23 mouse cellular contexts compared by ENCODE assay signal in genomic region chr11:19679041-19679440, GRCm38 (mm10).
DNase-seq lines count a peak whose midpoint lies in the region; ATAC-seq and TF ChIP-seq lines count a peak whose summit lies in the region.
"Had no signal": no experiment of that assay in that cellular context is flagged by ENCODE, and none has a peak within 500 bp of the region (broad histone marks: within the 10 kb centered on the region; RNA-seq: fewer than 3 reads in every experiment).

No protein-coding gene starts in this region.

- WGBS in forebrain, embryonic 14.5 days, result 26% methylated on average over 2 of the region's 2 CpGs
- 51% methylated on average over 2 of the region's 2 CpGs for WGBS in forebrain, embryonic 12.5 days
- 50% methylated on average over 2 of the region's 2 CpGs for whole genome bisulfite sequencing in hindbrain, embryonic 12.5 days
- 30% methylated on average over 2 of the region's 2 CpGs for WGBS in hindbrain, embryonic 14.5 days
- 27% methylated on average over 2 of the region's 2 CpGs for WGBS in midbrain, embryonic 15.5 days
- 89% methylated on average over 2 of the region's 2 CpGs for WGBS in midbrain, embryonic 10.5 days

- TF ChIP-seq CTCF in brain, embryonic 14.5 days (IDR thresholded peaks at IDR 0.05; ENCODE audit: borderline replicate concordance, extremely low read depth, insufficient read depth, insufficient read length), result no peak

- H3K36me3 ChIP-seq in forebrain, embryonic 14.5 days (ENCODE audit: control insufficient read depth, insufficient read depth, low read length), result no peaks in the 10 kb centered on the region
- H3K36me3 ChIP-seq in forebrain, embryonic 12.5 days (replicated peaks), result no peaks in the 10 kb centered on the region
- H3K36me3 ChIP-seq in hindbrain, embryonic 12.5 days, result no peaks in the 10 kb centered on the region
- H3K36me3 ChIP-seq in hindbrain, embryonic 14.5 days (replicated peaks; ENCODE audit: control insufficient read depth, insufficient read depth), result no peaks in the 10 kb centered on the region
- no peaks in the 10 kb centered on the region for H3K36me3 ChIP-seq in midbrain, embryonic 15.5 days (replicated peaks)
- H3K36me3 ChIP-seq in midbrain, embryonic 10.5 days, result no peaks in the 10 kb centered on the region
- H3K36me3 ChIP-seq: forebrain, embryonic 10.5 days; heart, embryonic 10.5 days; heart, embryonic 13.5 days; hindbrain, embryonic 13.5 days had no signal

- H3K9ac ChIP-seq in forebrain, embryonic 14.5 days (ENCODE audit: low read length), result no peak overlapping the region
- H3K9ac ChIP-seq in forebrain, embryonic 12.5 days, result no peak overlapping the region
- H3K9ac ChIP-seq in hindbrain, embryonic 12.5 days, result no peak overlapping the region
- H3K9ac ChIP-seq in hindbrain, embryonic 14.5 days, result no peak overlapping the region
- no peak overlapping the region for H3K9ac ChIP-seq in midbrain, embryonic 15.5 days
- H3K9ac ChIP-seq: heart, embryonic 13.5 days; hindbrain, embryonic 13.5 days had no signal

- no peaks in the 10 kb centered on the region for H3K4me1 ChIP-seq in forebrain, embryonic 14.5 days (ENCODE audit: control insufficient read depth, insufficient read depth, low read length)
- no peaks in the 10 kb centered on the region for H3K4me1 ChIP-seq in forebrain, embryonic 12.5 days
- H3K4me1 ChIP-seq in hindbrain, embryonic 12.5 days, result no peaks in the 10 kb centered on the region
- peaks cover 5% of the 10 kb centered on the region; the same call in 1 of the 2 replicates for H3K4me1 ChIP-seq in hindbrain, embryonic 14.5 days (replicated peaks; ENCODE audit: control insufficient read depth, insufficient read depth, low read length)
- H3K4me1 ChIP-seq in midbrain, embryonic 15.5 days, result peaks cover 2% of the 10 kb centered on the region; the same call in 1 of the 2 replicates
- no peaks in the 10 kb centered on the region for H3K4me1 ChIP-seq in midbrain, embryonic 10.5 days
- H3K4me1 ChIP-seq: forebrain, embryonic 10.5 days; heart, embryonic 10.5 days; heart, embryonic 13.5 days had no signal

- TF ChIP-seq POLR2A in brain, embryonic 14.5 days (IDR thresholded peaks at IDR 0.05; ENCODE audit: borderline replicate concordance, extremely low read depth, insufficient read depth, insufficient read length, poor library complexity, severe bottlenecking), result no peak

- H3K27ac ChIP-seq in forebrain, embryonic 14.5 days (ENCODE audit: low read depth, low read length), result no peak overlapping the region
- H3K27ac ChIP-seq in forebrain, embryonic 12.5 days, result no peak overlapping the region
- H3K27ac ChIP-seq in hindbrain, embryonic 12.5 days, result no peak overlapping the region
- H3K27ac ChIP-seq in hindbrain, embryonic 14.5 days, result no peak overlapping the region
- no peak overlapping the region for H3K27ac ChIP-seq in midbrain, embryonic 15.5 days
- H3K27ac ChIP-seq in midbrain, embryonic 10.5 days (replicated peaks), result no peak overlapping the region
- H3K27ac ChIP-seq: forebrain, embryonic 10.5 days; heart, adult 2 months; heart, embryonic 10.5 days; heart, embryonic 13.5 days; hindbrain, embryonic 13.5 days; hindbrain, postnatal 0 days had no signal

- no peak overlapping the region for H3K4me2 ChIP-seq in forebrain, embryonic 14.5 days (ENCODE audit: low read length)
- H3K4me2 ChIP-seq in forebrain, embryonic 12.5 days, result no peak overlapping the region
- no peak overlapping the region for H3K4me2 ChIP-seq in hindbrain, embryonic 12.5 days (replicated peaks)
- H3K4me2 ChIP-seq in hindbrain, embryonic 14.5 days (replicated peaks), result no peak overlapping the region
- no peak overlapping the region for H3K4me2 ChIP-seq in midbrain, embryonic 15.5 days
- H3K4me2 ChIP-seq: heart, embryonic 13.5 days; hindbrain, embryonic 13.5 days had no signal

- H3K4me3 ChIP-seq in forebrain, embryonic 14.5 days (ENCODE audit: low read depth, low read length), result no peak overlapping the region
- no peak overlapping the region for H3K4me3 ChIP-seq in forebrain, embryonic 12.5 days (replicated peaks)
- H3K4me3 ChIP-seq in hindbrain, embryonic 12.5 days, result no peak overlapping the region
- no peak overlapping the region for H3K4me3 ChIP-seq in hindbrain, embryonic 14.5 days (replicated peaks; ENCODE audit: low read length)
- no peak overlapping the region for H3K4me3 ChIP-seq in midbrain, embryonic 15.5 days
- no peak overlapping the region for H3K4me3 ChIP-seq in midbrain, embryonic 10.5 days
- H3K4me3 ChIP-seq: forebrain, embryonic 10.5 days; heart, adult 2 months; heart, embryonic 10.5 days; heart, embryonic 13.5 days; hindbrain, embryonic 13.5 days had no signal

- peak; percentile 25 for DNase-seq in forebrain, embryonic 14.5 days (ENCODE audit: low spot score)
- DNase-seq in hindbrain, embryonic 14.5 days (ENCODE audit: low spot score), result no peak
- DNase-seq in midbrain, embryonic 10.5 days (ENCODE audit: low spot score), result no peak
- peak; percentile 66 for DNase-seq in brain, embryonic 14.5 days (ENCODE audit: low read depth)
- DNase-seq: adrenal gland, adult 8-10 months; adrenal gland, postnatal 25 days; cerebellum, adult 18-20 months; cerebellum, adult 9-10 months; cerebellum, postnatal 14 days; gastrocnemius, postnatal 10 days; gastrocnemius, postnatal 36 days; heart, adult 2 months; heart, postnatal 14 days had no signal

- H3K27me3 ChIP-seq in forebrain, embryonic 14.5 days (replicated peaks; ENCODE audit: control insufficient read depth, insufficient read depth, low read length), result no peaks in the 10 kb centered on the region
- no peaks in the 10 kb centered on the region for H3K27me3 ChIP-seq in forebrain, embryonic 12.5 days
- H3K27me3 ChIP-seq in hindbrain, embryonic 12.5 days, result no peaks in the 10 kb centered on the region
- H3K27me3 ChIP-seq in hindbrain, embryonic 14.5 days (ENCODE audit: control insufficient read depth, insufficient read depth, low read length), result peaks cover 3% of the 10 kb centered on the region; the same call in 1 of the 2 replicates
- H3K27me3 ChIP-seq in midbrain, embryonic 15.5 days (replicated peaks), result no peaks in the 10 kb centered on the region
- H3K27me3 ChIP-seq in midbrain, embryonic 10.5 days (ENCODE audit: low read depth, poor library complexity, severe bottlenecking), result no peaks in the 10 kb centered on the region
- H3K27me3 ChIP-seq: heart, embryonic 13.5 days; hindbrain, embryonic 13.5 days had no signal

- no peaks in the 10 kb centered on the region for H3K9me3 ChIP-seq in forebrain, embryonic 14.5 days (replicated peaks; ENCODE audit: control insufficient read depth, low read length)
- no peaks in the 10 kb centered on the region for H3K9me3 ChIP-seq in forebrain, embryonic 12.5 days
- H3K9me3 ChIP-seq in hindbrain, embryonic 12.5 days (replicated peaks), result no peaks in the 10 kb centered on the region
- peaks cover 2% of the 10 kb centered on the region; the same call in 1 of the 2 replicates for H3K9me3 ChIP-seq in hindbrain, embryonic 14.5 days (ENCODE audit: control insufficient read depth, low read length)
- no peaks in the 10 kb centered on the region for H3K9me3 ChIP-seq in midbrain, embryonic 15.5 days
- H3K9me3 ChIP-seq in midbrain, embryonic 10.5 days (replicated peaks), result no peaks in the 10 kb centered on the region
- H3K9me3 ChIP-seq: forebrain, embryonic 10.5 days; heart, embryonic 10.5 days; hindbrain, embryonic 13.5 days had no signal

- no peak for ATAC-seq in forebrain, embryonic 14.5 days
- ATAC-seq in forebrain, embryonic 12.5 days (ENCODE audit: low FRiP score), result no peak
- ATAC-seq in hindbrain, embryonic 12.5 days (ENCODE audit: low FRiP score), result peak; percentile 50; the same call in 1 of the 2 replicates
- ATAC-seq in hindbrain, embryonic 14.5 days (ENCODE audit: low FRiP score), result no peak
- peak; percentile 62; the same call in 1 of the 2 replicates for ATAC-seq in midbrain, embryonic 15.5 days (replicated peaks)
- ATAC-seq: activated CD4-positive, CD25-positive, alpha-beta regulatory T cell, adult 4 months; hindbrain, postnatal 0 days; inflammation-experienced regulatory T-cells, adult 6 months had no signal

Comparison
In these comparisons a context has a peak if more than half of its experiments do, and no peak if none do; other contexts are left out.
1. ATAC-seq: peak in hindbrain, embryonic 12.5 days (single experiment) and midbrain, embryonic 15.5 days (single experiment); none in forebrain, embryonic 14.5 days (single experiment), forebrain, embryonic 12.5 days (single experiment) and hindbrain, embryonic 14.5 days (single experiment).
2. DNase-seq: peak in forebrain, embryonic 14.5 days (single experiment) and brain, embryonic 14.5 days (single experiment); none in hindbrain, embryonic 14.5 days (single experiment) and midbrain, embryonic 10.5 days (single experiment).